Mouse (Mus musculus) E14TG2a.4 (cell line): Measurements from ENCODE around the gene Gm8374.
A peak's percentile ranks its signal among the peaks of the same experiment; 100 is the strongest.
"Not testable (repeated sequence)": the region's sequence is repeated elsewhere in the genome, so short reads cannot be mapped to it uniquely, and the experiment has no call there.

Experiments used
- H3K27me3 ChIP-seq: 2 replicates; pipeline ENCODE4 v1.6.1; 2014; ENCODE audit warnings: low read length, control low read depth; ENCODE audit not compliant: insufficient read depth
- H3K36me3 ChIP-seq: 2 replicates; pipeline ENCODE4 v1.6.1; 2014; ENCODE audit warnings: low read length, control low read depth; ENCODE audit not compliant: insufficient read depth
- H3K4me1 ChIP-seq: replicated peaks from 2 replicates; pipeline ENCODE4 v1.6.1; 2014; ENCODE audit warnings: low read depth, low read length, control low read depth
- H3K4me3 ChIP-seq: replicated peaks from 2 replicates; pipeline ENCODE4 v1.5.1; 2014; ENCODE audit warnings: mild to moderate bottlenecking, low read length
- H3K9me3 ChIP-seq: 2 replicates; pipeline ENCODE4 v1.6.1; 2014; ENCODE audit warnings: low read length, control low read depth

Gm8374 gene

DNA sequence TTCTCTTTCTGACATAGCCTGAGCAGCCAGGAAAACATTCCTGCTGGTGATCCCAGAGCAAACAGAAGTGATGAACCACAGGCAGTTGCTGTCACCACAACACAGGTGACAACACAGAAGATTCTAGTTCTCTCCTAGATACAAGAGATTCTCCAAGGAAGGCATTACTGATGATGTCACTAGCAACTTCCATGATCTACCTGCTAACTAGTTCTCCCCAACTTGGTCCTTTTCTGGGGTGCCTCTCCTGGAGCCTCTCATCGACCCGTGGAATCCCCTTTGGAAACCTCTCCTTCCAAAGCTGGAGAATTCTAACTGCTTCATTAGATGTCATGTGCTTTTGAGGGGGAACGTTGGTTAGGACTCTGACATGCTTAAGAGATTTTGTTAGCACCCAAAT is at the start of gene Gm8374:
Gm8374 (minus strand) TSS at position 101 of the 400 bp plus-strand sequence.
- not testable (repeated sequence) for H3K9me3 ChIP-seq, H3K4me1 ChIP-seq, H3K36me3 ChIP-seq, H3K27me3 ChIP-seq, H3K4me3 ChIP-seq

DNA sequence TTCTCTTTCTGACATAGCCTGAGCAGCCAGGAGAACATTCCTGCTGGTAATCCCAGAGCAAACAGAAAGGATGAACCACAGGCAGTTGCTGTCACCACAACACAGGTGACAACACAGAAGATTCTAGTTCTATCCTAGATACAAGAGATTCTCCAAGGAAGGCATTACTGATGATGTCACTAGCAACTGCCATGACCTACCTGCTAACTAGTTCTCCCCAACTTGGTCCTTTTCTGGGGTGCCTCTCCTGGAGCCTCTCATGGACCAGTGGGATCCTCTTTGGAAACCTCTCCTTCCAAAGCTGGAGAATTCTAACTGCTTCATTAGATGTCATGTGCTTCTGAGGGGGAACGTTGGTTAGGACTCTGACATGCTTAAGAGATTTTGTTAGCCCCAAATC is 32.6 kb downstream of the Gm8374 start, which contains the start of gene Gm5797:
Gm5797 (minus strand) TSS at position 101 of the 400 bp plus-strand sequence.
- H3K9me3 ChIP-seq, H3K27me3 ChIP-seq, H3K4me3 ChIP-seq, H3K4me1 ChIP-seq, H3K36me3 ChIP-seq: not testable (repeated sequence)

DNA sequence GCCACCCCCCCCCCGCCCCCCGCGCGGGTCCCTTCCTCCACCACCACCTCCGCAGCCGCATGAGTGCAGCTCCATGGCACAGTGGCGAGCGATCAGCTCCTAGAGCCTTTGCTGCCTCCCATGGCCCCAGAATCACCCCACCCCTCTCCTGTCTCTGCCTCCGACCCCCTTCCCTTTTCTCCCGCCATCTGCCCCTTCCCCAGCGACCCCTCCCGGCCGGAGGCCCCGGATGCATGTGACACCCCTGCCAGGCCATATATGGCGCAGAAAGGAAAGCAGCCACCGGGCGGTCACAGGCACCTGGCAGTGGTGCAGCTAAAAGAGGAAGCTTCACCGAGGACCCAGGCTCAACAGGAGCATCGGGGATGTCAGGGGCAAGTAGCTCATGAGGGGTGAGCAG is 49.8 kb downstream of the Gm8374 start:
- H3K9me3 ChIP-seq, H3K36me3 ChIP-seq, H3K4me1 ChIP-seq, H3K27me3 ChIP-seq: not testable (repeated sequence)
- peak overlapping the region; percentile 48; the same call in 1 of the 2 replicates for H3K4me3 ChIP-seq

DNA sequence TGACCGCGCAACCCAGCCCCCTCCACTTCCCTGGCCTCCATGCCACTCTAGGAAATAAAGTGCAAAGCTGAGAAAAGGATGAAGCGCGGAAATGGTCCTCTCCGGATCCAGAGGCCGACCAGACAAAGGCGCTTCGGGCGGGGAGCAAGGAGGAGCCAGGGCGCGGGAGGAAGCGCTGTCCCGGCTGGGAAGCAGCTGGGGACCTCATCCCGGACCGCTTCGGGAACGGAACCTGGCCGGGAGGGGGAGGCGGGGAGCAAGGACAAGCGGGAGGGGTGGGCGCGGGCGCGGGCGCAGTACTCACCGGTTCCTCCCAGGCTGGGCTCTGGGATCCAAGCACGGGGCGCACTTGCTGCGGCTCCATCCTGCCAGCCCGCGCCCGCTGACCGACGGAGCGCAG is 50.3 kb downstream of the Gm8374 start, which contains the start of gene Gm3739:
Gm3739 (minus strand) TSS at position 389 of the 400 bp plus-strand sequence.
- not testable (repeated sequence) for H3K9me3 ChIP-seq, H3K27me3 ChIP-seq, H3K36me3 ChIP-seq, H3K4me1 ChIP-seq
- H3K4me3 ChIP-seq = peak within 1 kb of the TSS; percentile 48; the same call in 1 of the 2 replicates
